Mouse (Mus musculus) lung, postnatal 0 days (tissue): ENCODE measurements around the gene Retnlb.

Experiments
- CTCF ChIP-seq: IDR thresholded peaks from 2 replicates; pipeline ENCODE4 v1.5.1; 2016; ENCODE audit warnings: antibody characterized with exemption, mild to moderate bottlenecking
- EP300 ChIP-seq: IDR thresholded peaks from 2 replicates; pipeline ENCODE4 v1.6.1; 2016; ENCODE audit warnings: antibody characterized with exemption, mild to moderate bottlenecking, control low read depth

DNA sequence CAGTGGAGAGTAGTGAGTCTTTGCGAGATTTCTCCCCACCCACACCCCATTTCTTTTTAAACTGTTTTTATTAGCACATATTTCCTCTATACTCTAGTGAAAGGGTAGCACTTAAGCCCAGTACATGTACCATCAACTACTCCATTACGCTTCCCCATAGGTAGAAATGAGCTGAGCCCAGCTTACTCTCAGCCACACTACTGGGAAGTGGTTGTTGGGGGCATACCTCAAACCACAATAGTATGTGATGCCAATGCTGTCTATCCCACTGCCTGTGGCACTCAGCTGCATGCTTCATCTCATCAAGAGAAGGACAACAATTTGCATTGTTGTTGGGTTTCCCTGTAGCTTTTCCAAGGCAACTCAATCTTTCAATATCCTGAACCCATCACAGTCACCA lies 15.8 kb upstream of the Retnlb start:
- TF ChIP-seq CTCF (no peak), EP300 (no peak)
